Mouse (Mus musculus) MEL (cell line): ENCODE data around the gene Rgs9bp.
"Not testable (repeated sequence)": the region's sequence is repeated elsewhere in the genome, so short reads cannot be mapped to it uniquely, and the experiment has no call there.

ENCODE experiments used
- CHD2 ChIP-seq: IDR thresholded peaks from 2 replicates; pipeline ENCODE4 v1.6.1; 2011; ENCODE audit warnings: low read length, improper control_type of control experiment
- CTCF ChIP-seq, 3 experiments: IDR thresholded peaks in 2 of 3; conservative IDR thresholded peaks in 1 of 3; 2 replicates each; pipeline ENCODE4 v1.5.1; 2011 to 2012; ENCODE audit warnings: low read length in 3 of 3, low read depth in 2 of 3, mild to moderate bottlenecking in 2 of 3, improper control_type of control experiment in 1 of 3, inconsistent platforms in 1 of 3, mixed read lengths in 1 of 3, moderate library complexity in 1 of 3; ENCODE audit not compliant: control insufficient read depth in 1 of 3, insufficient read depth in 1 of 3, poor library complexity in 1 of 3, severe bottlenecking in 1 of 3
- E2F4 ChIP-seq: IDR thresholded peaks from 2 replicates; pipeline ENCODE4 v1.6.1; 2011; ENCODE audit warnings: low read depth, low read length, improper control_type of control experiment, borderline replicate concordance
- EP300 ChIP-seq, 2 experiments: IDR thresholded peaks; 2 replicates each; pipeline ENCODE4 v1.6.1; 2011; ENCODE audit warnings: improper control_type of control experiment in 2 of 2, low read length in 2 of 2, low read depth in 1 of 2, mild to moderate bottlenecking in 1 of 2
- ETS1 ChIP-seq: IDR thresholded peaks from 2 replicates; pipeline ENCODE4 v1.6.1; 2012; ENCODE audit warnings: low read depth, mild to moderate bottlenecking, inconsistent platforms, low read length, improper control_type of control experiment, moderate library complexity
- HCFC1 ChIP-seq: IDR thresholded peaks from 2 replicates; pipeline ENCODE4 v1.6.1; 2012; ENCODE audit warnings: low read depth, mild to moderate bottlenecking, inconsistent platforms, low read length, improper control_type of control experiment, moderate library complexity
- MAZ ChIP-seq: IDR thresholded peaks from 2 replicates; pipeline ENCODE4 v1.6.1; 2012; ENCODE audit warnings: low read depth, mild to moderate bottlenecking, inconsistent platforms, low read length, improper control_type of control experiment
- MEF2A ChIP-seq: IDR thresholded peaks from 2 replicates; pipeline ENCODE4 v1.6.1; 2014; ENCODE audit warnings: low read depth, mild to moderate bottlenecking, inconsistent platforms, low read length, improper control_type of control experiment; ENCODE audit not compliant: poor library complexity, insufficient replicate concordance, severe bottlenecking; ENCODE audit errors: extremely low read depth
- POLR2A ChIP-seq, 2 experiments: IDR thresholded peaks; 2 replicates each; pipeline ENCODE4 v1.6.1; 2011 to 2012; ENCODE audit warnings: low read length in 2 of 2, mild to moderate bottlenecking in 2 of 2, control low read depth in 1 of 2, improper control_type of control experiment in 1 of 2, low read depth in 1 of 2, moderate library complexity in 1 of 2; ENCODE audit not compliant: control insufficient read depth in 1 of 2, insufficient read depth in 1 of 2, poor library complexity in 1 of 2
- POLR2AphosphoS5 ChIP-seq: IDR thresholded peaks from 2 replicates; pipeline ENCODE4 v1.6.1; 2012; ENCODE audit warnings: low read depth, borderline replicate concordance, mild to moderate bottlenecking, inconsistent platforms, low read length, moderate library complexity, mixed read lengths
- RCOR1 ChIP-seq: IDR thresholded peaks from 2 replicates; pipeline ENCODE4 v1.6.1; 2012; ENCODE audit warnings: low read depth, mild to moderate bottlenecking, inconsistent platforms, low read length, improper control_type of control experiment
- ZC3H11A ChIP-seq: IDR thresholded peaks from 2 replicates; pipeline ENCODE4 v1.6.1; 2012; ENCODE audit warnings: low read depth, mild to moderate bottlenecking, inconsistent platforms, low read length, improper control_type of control experiment

GRCm38 (mm10) chr7:35569724-35570123 is 15.7 kb downstream of the Rgs9bp start:
- not testable (repeated sequence) for TF ChIP-seq POLR2A (IDR thresholded peaks at IDR 0.05; ENCODE audit: control insufficient read depth in 1 of 2, insufficient read depth in 1 of 2, low read depth in 1 of 2, low read length in 2 of 2, poor library complexity in 1 of 2); CHD2; EP300 (IDR thresholded peaks at IDR 0.05; ENCODE audit: low read depth in 1 of 2, low read length in 2 of 2); RCOR1; POLR2AphosphoS5; E2F4; MEF2A; MAZ; HCFC1; ETS1
- peak in 2 of 3 experiments; percentile 36 to 53; a peak in 5 of 6 replicates for TF ChIP-seq CTCF (IDR thresholded peaks at IDR 0.05 in 2 of 3, conservative IDR thresholded peaks at IDR 0.05 in 1 of 3; ENCODE audit: control insufficient read depth in 1 of 3, insufficient read depth in 1 of 3, low read depth in 2 of 3, low read length in 3 of 3, poor library complexity in 1 of 3, severe bottlenecking in 1 of 3)
- TF ChIP-seq ZC3H11A: peak; percentile 28
